Mouse (Mus musculus) neural tube, embryonic 11.5 days (tissue): ENCODE data around the gene Psd. TPM values are rescaled to one million over a fixed set of nuclear protein-coding genes. Genes with fewer than 3 reads are reported as not detected.

Experiments used
- ATAC-seq: fragments of 200-750 bp; cut with Nextera tagmentation; 2 replicates; pipeline ENCODE4 v1.8.0; 2017; ENCODE audit warnings: moderate number of reproducible peaks, mild to moderate bottlenecking, moderate TSS enrichment, moderate library complexity; ENCODE audit not compliant: insufficient read depth, low FRiP score, low TSS enrichment
- DNase-seq: peaks from one replicate; pipeline ENCODE4 v3.0.0-alpha.2; 2015; ENCODE audit warnings: low spot score
- H3K27ac ChIP-seq: fragments of 300-500 bp; sonication (generic); 2 replicates; pipeline ENCODE4 v1.5.1; 2014; ENCODE audit warnings: low read depth, mild to moderate bottlenecking, low read length
- H3K27me3 ChIP-seq: fragments of 300-500 bp; sonication (generic); 2 replicates; pipeline ENCODE4 v1.6.1; 2014; ENCODE audit warnings: mild to moderate bottlenecking, low read length, mixed read lengths; ENCODE audit not compliant: control insufficient read depth, insufficient read depth
- H3K36me3 ChIP-seq: fragments of 300-500 bp; sonication (generic); 2 replicates; pipeline ENCODE4 v1.6.1; 2014; ENCODE audit warnings: mild to moderate bottlenecking, low read length, moderate library complexity, mixed read lengths; ENCODE audit not compliant: control insufficient read depth, insufficient read depth
- H3K4me1 ChIP-seq: fragments of 300-500 bp; sonication (generic); 2 replicates; pipeline ENCODE4 v1.6.1; 2014; ENCODE audit warnings: low read length, mixed read lengths; ENCODE audit not compliant: control insufficient read depth, insufficient read depth
- H3K4me2 ChIP-seq: fragments of 300-500 bp; sonication (generic); 2 replicates; pipeline ENCODE4 v1.6.1; 2014; ENCODE audit warnings: low read depth, mild to moderate bottlenecking, moderate library complexity
- H3K4me3 ChIP-seq: fragments of 300-500 bp; sonication (generic); 2 replicates; pipeline ENCODE4 v1.5.1; 2014; ENCODE audit warnings: low read depth, low read length
- H3K9ac ChIP-seq: fragments of 300-500 bp; sonication (generic); 2 replicates; pipeline ENCODE4 v1.6.1; 2014; ENCODE audit warnings: mild to moderate bottlenecking, low read length
- H3K9me3 ChIP-seq: fragments of 300-500 bp; sonication (generic); 2 replicates; pipeline ENCODE4 v1.6.1; 2016; ENCODE audit warnings: low read length; ENCODE audit not compliant: control insufficient read depth
- WGBS: fragments of 180-500 bp; shearing (Covaris S2); extraction: QIAGEN DNeasy Blood & Tissue Kit; methylation state at CpG from one replicate; pipeline ENCODE4 v1.1.7; 2014; 5-methylcytosine and 5-hydroxymethylcytosine counted together
- polyA plus RNA-seq: library from polyadenylated mRNA; unstranded; fragments of >200 nt; fragmentation: Nextera tagmentation; extraction: Ambion mirVana; gene quantifications from 2 replicates; pipeline ENCODE4 v1.2.1, GENCODE M21; 2014

The Psd gene
- polyA plus RNA-seq: 10.9 and 12.7 TPM in 2 replicates

DNA sequence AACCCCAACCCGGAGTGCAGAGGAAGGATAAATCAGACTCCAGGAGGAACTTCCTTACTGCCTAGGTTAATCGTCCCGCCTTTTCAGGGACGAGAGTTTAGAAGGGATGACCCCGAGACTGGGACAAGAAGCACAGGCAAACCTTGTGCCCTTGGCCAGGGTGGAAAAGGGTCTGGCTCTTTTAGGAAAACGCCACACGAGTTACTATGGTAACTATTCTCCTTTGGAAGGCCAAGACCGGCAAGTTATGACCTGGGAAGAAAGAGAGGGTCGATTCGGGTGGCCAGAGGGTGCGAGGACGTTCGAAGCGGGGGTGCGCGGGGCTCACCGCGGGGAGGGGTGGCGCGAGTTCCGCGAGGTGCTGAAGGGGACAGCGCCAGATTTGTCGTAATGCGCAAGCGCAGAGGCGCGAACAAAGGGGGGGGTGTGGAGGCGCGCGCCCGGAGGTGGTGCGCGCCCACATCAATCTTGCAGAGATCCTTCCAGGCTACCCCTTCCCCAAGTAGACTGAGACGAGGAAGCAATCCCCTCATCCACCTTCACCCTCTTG, at the start of gene Psd:
Psd (minus strand) TSS at position 401 of the 550 bp plus-strand sequence.
- peak; percentile 76 for DNase-seq
- peak within 1 kb of the TSS; percentile 73 for H3K4me3 ChIP-seq
- peaks cover 26% of the 10 kb centered on the region for H3K4me1 ChIP-seq
- H3K9me3 ChIP-seq: no peaks in the 10 kb centered on the region
- ATAC-seq: no peak
- peak within 1 kb of the TSS; percentile 90 for H3K27ac ChIP-seq
- WGBS: under 1% methylated on average over 35 of the region's 35 CpGs
- H3K9ac ChIP-seq: peak within 1 kb of the TSS; percentile 69
- H3K27me3 ChIP-seq: peaks cover 35% of the 10 kb centered on the region
- peaks cover 2% of the 10 kb centered on the region; the same call in 1 of the 2 replicates for H3K36me3 ChIP-seq
- H3K4me2 ChIP-seq: peak within 1 kb of the TSS; percentile 100

DNA sequence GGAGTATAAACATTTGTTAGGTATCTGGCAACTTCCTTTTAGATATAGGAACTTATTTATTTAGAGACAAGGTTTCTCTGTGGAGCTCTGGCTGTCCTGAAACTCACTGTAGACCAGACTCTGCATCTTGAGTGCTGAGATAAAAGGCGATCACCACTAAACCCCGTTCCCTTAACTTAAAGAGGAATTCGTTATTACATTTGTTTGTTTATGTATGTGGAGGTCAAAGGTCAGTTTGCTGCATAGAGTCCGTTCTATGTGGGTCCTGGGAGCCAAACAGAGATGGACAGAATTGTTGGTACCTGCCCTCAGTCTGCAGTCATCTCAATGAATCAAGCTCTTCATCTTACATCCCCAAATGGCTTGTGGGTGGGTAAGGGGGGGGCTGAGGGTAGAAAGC, 48.9 kb upstream of the Psd start:
- H3K27me3 ChIP-seq: no peaks in the 10 kb centered on the region
- no peak overlapping the region for H3K27ac ChIP-seq
- H3K36me3 ChIP-seq: peaks cover 11% of the 10 kb centered on the region
- WGBS: 76% methylated on average over 4 of the region's 4 CpGs
- no peak for DNase-seq
- H3K9me3 ChIP-seq: no peaks in the 10 kb centered on the region
- H3K4me2 ChIP-seq: no peak overlapping the region
- ATAC-seq: no peak
- no peaks in the 10 kb centered on the region for H3K4me1 ChIP-seq
- H3K9ac ChIP-seq: no peak overlapping the region
- no peak overlapping the region for H3K4me3 ChIP-seq

DNA sequence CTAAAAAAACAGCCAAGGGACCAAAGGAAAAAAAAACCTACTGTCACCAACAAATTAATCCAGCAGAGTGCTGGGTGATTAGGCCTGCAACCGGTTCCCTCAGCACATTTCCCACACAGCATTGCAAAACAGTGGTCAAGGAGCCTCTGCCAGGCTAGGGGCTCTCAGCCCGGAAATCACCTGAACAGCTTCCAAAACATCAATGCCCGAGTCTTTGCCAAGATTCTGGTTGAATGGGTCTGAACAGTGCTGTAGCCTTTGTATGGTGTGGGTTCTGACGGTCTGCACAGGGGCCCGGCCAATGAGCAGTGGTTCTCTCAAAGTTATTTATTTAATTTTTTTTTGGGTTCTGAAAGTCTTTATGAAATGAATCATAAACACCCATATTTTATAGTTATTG, 48.5 kb upstream of the Psd start:
- peaks cover 9% of the 10 kb centered on the region for H3K36me3 ChIP-seq
- no peaks in the 10 kb centered on the region for H3K9me3 ChIP-seq
- no peaks in the 10 kb centered on the region for H3K4me1 ChIP-seq
- no peak overlapping the region for H3K27ac ChIP-seq
- no peaks in the 10 kb centered on the region for H3K27me3 ChIP-seq
- H3K4me3 ChIP-seq: no peak overlapping the region
- WGBS: 76% methylated on average over 5 of the region's 5 CpGs
- DNase-seq: no peak
- H3K9ac ChIP-seq: no peak overlapping the region
- no peak for ATAC-seq
- H3K4me2 ChIP-seq: no peak overlapping the region

DNA sequence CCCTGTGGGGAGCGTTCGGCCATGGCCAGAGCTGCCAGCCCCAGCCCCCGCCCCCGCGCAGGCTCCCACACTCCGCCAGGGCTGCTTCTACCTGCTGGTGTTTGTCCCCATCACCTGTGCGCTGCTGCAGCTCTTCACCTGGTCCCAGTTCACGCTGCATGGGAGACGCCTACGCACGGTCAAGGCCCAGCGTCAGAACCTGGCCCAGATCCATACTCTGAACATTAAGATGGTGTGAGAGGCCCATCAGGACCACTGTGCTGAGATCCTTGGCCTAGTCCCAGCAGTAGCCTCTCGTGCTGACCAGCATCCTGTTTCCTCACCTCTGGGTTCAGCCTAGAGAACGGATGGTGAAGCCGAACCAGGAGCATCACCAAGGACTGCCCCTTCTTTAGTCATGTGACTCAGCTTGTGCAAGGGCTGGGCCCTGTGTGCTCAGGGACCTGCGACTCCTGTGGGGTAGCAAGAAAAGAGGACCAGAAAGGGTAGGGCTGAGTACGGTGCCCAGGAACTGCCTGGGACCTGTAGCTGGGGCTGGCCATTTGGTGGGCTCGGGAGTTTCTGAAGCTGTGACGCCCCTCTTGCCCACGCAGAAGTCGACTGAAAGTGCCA, 47.6 kb upstream of the Psd start:
- DNase-seq (no peak), ATAC-seq (no peak)
- Histone ChIP-seq H3K27ac (no peak overlapping the region), H3K27me3 (no peaks in the 10 kb centered on the region), H3K4me3 (no peak overlapping the region), H3K4me2 (no peak overlapping the region), H3K36me3 (peaks cover 6% of the 10 kb centered on the region), H3K9me3 (no peaks in the 10 kb centered on the region), H3K9ac (no peak overlapping the region), H3K4me1 (no peaks in the 10 kb centered on the region)
- WGBS: 50% methylated on average over 21 of the region's 21 CpGs

DNA sequence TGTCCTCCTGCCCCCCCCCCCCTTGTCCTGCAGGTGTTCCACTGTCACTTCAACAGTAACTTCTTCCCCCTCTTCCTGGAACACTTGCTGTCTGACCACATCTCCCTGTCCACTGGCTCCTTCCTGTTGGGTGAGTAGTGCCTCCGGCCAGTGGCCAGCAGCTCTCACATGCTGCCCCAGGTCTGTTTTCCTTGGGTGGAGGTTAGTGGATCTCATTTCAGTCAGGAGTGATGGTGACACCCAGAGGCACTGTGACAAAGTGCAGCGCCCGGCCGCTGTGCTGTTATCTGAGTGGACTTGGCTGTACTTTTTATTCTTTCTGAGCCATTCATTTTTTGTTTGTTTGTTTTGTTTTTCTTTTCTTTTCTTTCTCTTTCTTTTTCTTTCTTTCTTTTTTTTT, 42.2 kb upstream of the Psd start:
- no peaks in the 10 kb centered on the region for H3K9me3 ChIP-seq
- H3K36me3 ChIP-seq: no peaks in the 10 kb centered on the region
- H3K4me3 ChIP-seq: no peak overlapping the region
- H3K27me3 ChIP-seq: no peaks in the 10 kb centered on the region
- H3K27ac ChIP-seq: no peak overlapping the region
- no peak overlapping the region for H3K9ac ChIP-seq
- H3K4me2 ChIP-seq: no peak overlapping the region
- DNase-seq: peak; percentile 37
- H3K4me1 ChIP-seq: no peaks in the 10 kb centered on the region
- 35% methylated on average over 4 of the region's 4 CpGs for WGBS
- no peak for ATAC-seq

DNA sequence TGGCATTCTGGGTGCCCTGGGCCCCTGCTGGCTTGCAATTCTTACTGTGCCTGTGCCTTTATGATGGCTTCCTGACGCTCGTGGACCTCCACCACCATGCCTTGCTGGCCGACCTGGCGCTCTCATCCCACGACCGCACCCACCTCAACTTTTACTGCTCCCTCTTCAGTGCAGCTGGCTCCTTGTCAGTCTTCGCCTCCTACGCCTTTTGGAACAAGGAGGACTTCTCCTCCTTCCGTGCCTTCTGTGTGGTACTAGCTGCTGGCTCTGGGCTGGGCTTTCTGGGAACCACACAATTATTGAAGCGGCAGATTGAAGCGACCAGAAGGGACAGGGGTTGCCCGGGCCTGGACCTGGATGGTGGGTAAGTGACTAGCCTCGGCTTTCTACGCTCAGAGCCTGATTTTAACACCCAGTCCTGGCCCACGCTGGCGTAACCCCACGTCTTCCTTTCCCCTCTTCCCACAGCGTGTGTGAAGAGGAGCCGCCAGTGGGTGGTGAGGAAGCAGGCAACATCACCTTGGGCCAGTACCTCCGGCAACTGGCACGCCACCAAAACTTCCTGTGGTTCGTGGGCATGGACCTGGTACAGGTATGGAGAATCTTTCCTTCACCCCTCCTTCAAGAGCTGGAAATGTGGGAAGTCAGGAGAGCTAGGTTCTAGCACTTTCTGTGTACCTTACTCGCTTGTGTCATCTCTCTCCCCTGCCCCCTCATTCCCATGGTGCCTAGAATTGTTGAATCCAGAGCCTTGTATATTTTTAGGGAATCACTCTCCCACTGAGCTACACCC, 41.0 kb upstream of the Psd start:
- Histone ChIP-seq H3K4me3 (no peak overlapping the region), H3K36me3 (no peaks in the 10 kb centered on the region), H3K4me1 (no peaks in the 10 kb centered on the region), H3K9ac (no peak overlapping the region), H3K27me3 (no peaks in the 10 kb centered on the region), H3K4me2 (no peak overlapping the region), H3K9me3 (no peaks in the 10 kb centered on the region), H3K27ac (no peak overlapping the region)
- no peak for ATAC-seq
- DNase-seq: no peak
- WGBS: 87% methylated on average over 22 of the region's 23 CpGs

DNA sequence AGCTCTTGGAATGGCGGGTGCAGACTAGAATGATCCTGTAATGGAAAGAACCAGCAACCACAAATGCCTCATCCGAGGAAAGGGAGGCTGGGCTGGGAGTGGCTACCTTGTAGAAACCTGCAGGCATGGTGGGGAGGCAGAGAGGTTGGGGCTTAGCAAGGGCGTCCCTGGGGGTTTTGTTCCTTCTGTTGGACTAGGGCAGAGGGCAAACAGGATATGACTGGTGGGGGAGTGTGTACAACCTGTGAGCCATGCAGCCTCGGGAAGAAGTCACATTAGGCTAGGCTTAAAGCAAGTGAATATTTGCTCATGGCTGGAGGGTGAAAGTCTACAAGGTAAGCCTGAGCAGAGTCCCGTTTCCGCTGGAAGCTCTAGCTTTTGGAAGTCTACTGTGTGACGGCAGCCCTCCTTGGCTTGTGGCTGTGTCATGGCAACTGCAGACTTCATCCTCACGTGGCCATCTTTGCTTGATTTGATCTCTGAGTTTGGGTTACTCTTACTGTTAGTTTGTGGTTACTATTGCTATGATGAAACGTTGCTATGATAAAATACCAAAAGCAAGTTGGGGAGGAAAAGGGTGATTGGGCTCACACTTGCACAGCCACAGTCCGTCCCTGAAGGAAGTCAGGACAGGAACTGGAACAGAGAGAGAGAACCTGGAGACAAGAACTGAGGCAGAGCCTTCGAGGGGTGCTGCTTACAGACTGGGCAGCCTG, 36.5 kb upstream of the Psd start:
- Histone ChIP-seq H3K4me2 (no peak overlapping the region), H3K27me3 (peaks cover 1% of the 10 kb centered on the region; the same call in 1 of the 2 replicates), H3K36me3 (no peaks in the 10 kb centered on the region), H3K4me1 (no peaks in the 10 kb centered on the region), H3K4me3 (no peak overlapping the region), H3K27ac (no peak overlapping the region), H3K9ac (no peak overlapping the region), H3K9me3 (no peaks in the 10 kb centered on the region)
- ATAC-seq (no peak), DNase-seq (no peak)
- WGBS: 87% methylated on average over 11 of the region's 11 CpGs

DNA sequence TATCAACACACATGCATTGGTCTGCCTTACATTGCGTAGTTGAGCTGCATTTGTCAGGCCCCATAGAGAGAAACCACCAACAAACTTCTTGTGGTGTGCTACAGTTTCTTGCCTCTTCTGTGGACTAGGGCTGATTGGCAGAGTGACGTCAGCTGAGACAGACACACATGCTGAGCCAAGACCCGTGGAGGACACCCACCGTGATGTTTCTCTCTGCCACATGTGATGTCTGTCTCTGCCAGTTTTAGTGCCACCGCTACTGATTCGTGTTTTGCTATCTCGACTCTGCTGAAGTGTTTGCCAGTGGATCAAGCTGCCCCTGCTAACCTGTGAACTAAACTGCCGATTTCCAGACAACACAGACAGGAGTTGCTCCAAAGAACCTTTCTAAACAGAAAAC, 35.1 kb upstream of the Psd start:
- H3K27me3 ChIP-seq: peaks cover 10% of the 10 kb centered on the region

More for the DNA sequence above, 35.1 kb upstream of the Psd start:
- no peaks in the 10 kb centered on the region for H3K4me1 ChIP-seq
- ATAC-seq (no peak), DNase-seq (no peak)
- no peaks in the 10 kb centered on the region for H3K9me3 ChIP-seq
- H3K27ac ChIP-seq: no peak overlapping the region
- 91% methylated on average over 8 of the region's 8 CpGs for WGBS
- H3K9ac ChIP-seq: no peak overlapping the region
- no peak overlapping the region for H3K4me3 ChIP-seq
- no peaks in the 10 kb centered on the region for H3K36me3 ChIP-seq
- H3K4me2 ChIP-seq: no peak overlapping the region
